Mouse (Mus musculus) thymus, adult 18-20 months (tissue): Measurements from ENCODE around the gene Vmn2r105.

Experiments used
- DNase-seq, 2 experiments: peaks; one replicate each; pipeline ENCODE4 v3.0.0; 2022; ENCODE audit warnings: mixed read lengths in 2 of 2

Vmn2r105 gene

DNA sequence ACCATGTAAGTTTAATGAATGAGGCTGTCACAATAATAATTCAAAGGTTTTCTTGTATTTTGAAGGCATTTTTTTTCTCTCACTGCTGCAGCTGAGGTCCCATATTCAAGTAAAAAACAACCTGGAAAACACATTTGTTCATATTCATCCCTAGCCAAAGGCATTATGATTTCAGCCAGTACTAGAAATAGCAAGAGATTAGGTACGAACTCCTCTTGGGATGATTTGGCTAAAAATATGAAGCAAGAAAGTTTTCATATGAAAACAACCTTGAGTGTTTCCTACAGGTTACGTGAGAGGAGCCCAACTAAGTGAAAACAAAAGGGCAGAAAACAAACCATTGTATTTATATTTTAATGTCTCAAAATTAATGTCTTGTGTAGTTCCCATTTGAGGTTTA lies at the start of gene Vmn2r105:
Vmn2r105 (minus strand) TSS at position 101 of the 400 bp plus-strand sequence.
- no peak for DNase-seq

- no peak for DNase-seq
Measured at GRCm38 (mm10) chr17:20255522-20255921, 20.7 kb upstream of the Vmn2r105 start.

GRCm38 (mm10) chr17:20182997-20183396 lies 51.9 kb downstream of the Vmn2r105 start, which contains the start of gene Fpr-rs6:
TSS of gene Fpr-rs6 (minus strand) at chr17:20183097.
- no peak for DNase-seq
